Mouse (Mus musculus): ENCODE data around the gene Zdhhc9.

- TF ChIP-seq CTCF (IDR thresholded peaks at IDR 0.05; ENCODE audit: low read depth), result no peak
- TF ChIP-seq EP300 (IDR thresholded peaks at IDR 0.05; ENCODE audit: low read depth), result no peak
Observed at GRCm38 (mm10) chrX:48204469-48204868, 4.2 kb downstream of the Zdhhc9 start.
